Mouse (Mus musculus) erythroblast, embryonic 14.5 days (primary cell): ENCODE results near the gene Selenon. TPM values are rescaled to one million over a fixed set of nuclear protein-coding genes. Genes with fewer than 3 reads are reported as not detected.

ENCODE experiments used
- H3K27me3 ChIP-seq: 2 replicates; pipeline ENCODE4 v1.6.1; 2012; ENCODE audit warnings: inconsistent platforms; ENCODE audit not compliant: control insufficient read depth
- H3K36me3 ChIP-seq: 2 replicates; pipeline ENCODE4 v1.6.1; 2012; ENCODE audit warnings: mild to moderate bottlenecking, inconsistent platforms; ENCODE audit not compliant: control insufficient read depth
- H3K4me1 ChIP-seq: 2 replicates; pipeline ENCODE4 v1.6.1; 2012; ENCODE audit warnings: inconsistent platforms; ENCODE audit not compliant: control insufficient read depth
- H3K4me3 ChIP-seq: replicated peaks from 2 replicates; pipeline ENCODE3; 2012; ENCODE audit warnings: moderate library complexity, mild to moderate bottlenecking, inconsistent platforms
- H3K9me3 ChIP-seq: 2 replicates; pipeline ENCODE4 v1.6.1; 2012; ENCODE audit warnings: low read length, inconsistent platforms, mixed read lengths; ENCODE audit not compliant: control insufficient read depth
- GATA1 ChIP-seq: IDR thresholded peaks from 2 replicates; pipeline ENCODE4 v1.6.1; 2012; ENCODE audit warnings: low read length, inconsistent platforms, mixed read lengths
- TAL1 ChIP-seq: IDR thresholded peaks from 3 replicates; pipeline ENCODE4 v1.6.1; 2012; ENCODE audit warnings: low read length, inconsistent platforms, mixed read lengths
- polyA plus RNA-seq: library from polyadenylated mRNA; stranded (reverse); fragments of >175 nt; gene quantifications from 2 replicates; pipeline ENCODE4 v1.2.3, GENCODE M21; 2012

Gene Selenon
- polyA plus RNA-seq, 1 experiment, result 0.08 TPM

- Histone ChIP-seq H3K4me1 (no peaks in the 10 kb centered on the region), H3K9me3 (peaks cover 14% of the 10 kb centered on the region), H3K27me3 (no peaks in the 10 kb centered on the region), H3K4me3 (no peak overlapping the region), H3K36me3 (peaks cover 3% of the 10 kb centered on the region; the same call in 1 of the 2 replicates)
- TF ChIP-seq TAL1, result no peak
- no peak for TF ChIP-seq GATA1
These were observed 17.2 kb upstream of the Selenon start for GRCm38 (mm10) chr4:134569205-134569604.

DNA sequence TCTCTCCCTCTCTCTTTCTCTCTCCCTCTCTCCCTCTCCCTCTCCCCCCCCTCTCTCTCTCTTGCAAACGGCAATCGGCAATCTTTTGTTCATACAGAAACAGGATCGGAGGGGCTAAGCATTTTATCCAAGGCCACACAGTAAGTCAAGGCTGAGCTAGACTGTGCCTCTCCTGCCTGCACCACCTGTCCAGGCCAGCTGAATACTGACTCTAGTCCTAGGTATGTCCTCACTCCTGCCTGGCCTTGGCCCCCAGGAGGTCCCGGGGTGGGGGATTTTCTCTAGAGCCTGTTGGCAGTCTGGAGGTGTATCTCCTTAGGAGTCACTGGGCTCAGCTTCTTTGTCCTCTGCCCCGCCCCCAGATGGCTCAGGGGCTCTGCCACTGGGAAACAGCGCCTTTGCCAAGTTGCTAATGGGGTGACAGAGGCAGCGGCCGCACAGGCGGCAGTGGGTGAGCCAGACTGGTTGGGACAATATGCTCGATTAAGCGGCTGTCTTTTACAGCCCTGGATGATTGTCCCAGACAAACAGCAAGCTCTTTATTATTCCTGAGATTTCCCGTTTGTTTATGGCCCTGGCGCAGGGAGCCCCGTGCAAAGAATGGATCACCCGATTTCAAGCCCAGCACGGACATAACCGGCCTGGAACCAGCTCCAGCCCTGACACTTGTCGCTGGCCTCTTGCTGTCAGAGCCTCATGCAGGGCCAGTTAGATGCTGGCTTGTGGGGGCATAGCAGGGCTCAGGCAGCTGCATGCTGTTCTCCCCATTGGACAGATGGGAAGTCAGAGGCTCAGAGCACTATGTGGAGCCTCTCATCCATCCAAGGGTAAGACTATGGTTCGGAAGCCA, 15.6 kb upstream of the Selenon start:
- Histone ChIP-seq H3K36me3 (peaks cover 3% of the 10 kb centered on the region; the same call in 1 of the 2 replicates), H3K27me3 (no peaks in the 10 kb centered on the region), H3K9me3 (peaks cover 11% of the 10 kb centered on the region), H3K4me1 (peaks cover 4% of the 10 kb centered on the region; the same call in 1 of the 2 replicates), H3K4me3 (no peak overlapping the region)
- no peak for TF ChIP-seq TAL1
- TF ChIP-seq GATA1, result no peak

- peaks cover 4% of the 10 kb centered on the region; the same call in 1 of the 2 replicates for H3K4me1 ChIP-seq
- H3K27me3 ChIP-seq, result no peaks in the 10 kb centered on the region
- peaks cover 3% of the 10 kb centered on the region; the same call in 1 of the 2 replicates for H3K36me3 ChIP-seq
- H3K4me3 ChIP-seq, result no peak overlapping the region
- H3K9me3 ChIP-seq, result peaks cover 11% of the 10 kb centered on the region
- TF ChIP-seq TAL1, result no peak
- no peak for TF ChIP-seq GATA1
These were observed 12.1 kb upstream of the Selenon start for GRCm38 (mm10) chr4:134564093-134564492.

GRCm38 (mm10) chr4:134563624-134564023, 11.7 kb upstream of the Selenon start:
- Histone ChIP-seq H3K4me1 (peaks cover 4% of the 10 kb centered on the region; the same call in 1 of the 2 replicates), H3K4me3 (no peak overlapping the region), H3K9me3 (peaks cover 11% of the 10 kb centered on the region), H3K27me3 (no peaks in the 10 kb centered on the region), H3K36me3 (peaks cover 3% of the 10 kb centered on the region; the same call in 1 of the 2 replicates)
- no peak for TF ChIP-seq TAL1
- no peak for TF ChIP-seq GATA1

DNA sequence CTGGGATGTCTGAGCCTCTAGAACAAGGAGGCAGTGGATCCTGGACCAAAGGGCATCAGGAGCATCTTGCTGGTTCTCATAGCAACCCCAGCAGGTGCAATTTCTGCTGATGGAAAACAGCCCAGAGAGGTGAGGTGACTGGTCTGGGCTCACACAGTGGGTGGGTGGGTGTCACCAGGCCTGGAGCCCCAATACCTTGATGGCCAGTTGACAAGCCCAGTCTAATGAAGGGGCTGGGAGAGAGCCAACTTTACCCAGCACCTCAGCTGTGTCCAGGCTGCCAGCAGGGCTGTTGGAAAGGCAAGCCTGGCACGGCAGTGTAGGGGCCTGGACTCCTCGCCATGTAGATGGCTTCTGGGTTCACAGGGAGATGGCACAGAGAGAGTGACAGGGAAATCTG, 10.0 kb upstream of the Selenon start:
- peaks cover 3% of the 10 kb centered on the region; the same call in 1 of the 2 replicates for H3K36me3 ChIP-seq
- H3K27me3 ChIP-seq, result no peaks in the 10 kb centered on the region
- H3K4me1 ChIP-seq, result peaks cover 4% of the 10 kb centered on the region; the same call in 1 of the 2 replicates
- no peak for TF ChIP-seq TAL1
- TF ChIP-seq GATA1, result no peak
- H3K9me3 ChIP-seq, result peaks cover 11% of the 10 kb centered on the region
- H3K4me3 ChIP-seq, result no peak overlapping the region

DNA sequence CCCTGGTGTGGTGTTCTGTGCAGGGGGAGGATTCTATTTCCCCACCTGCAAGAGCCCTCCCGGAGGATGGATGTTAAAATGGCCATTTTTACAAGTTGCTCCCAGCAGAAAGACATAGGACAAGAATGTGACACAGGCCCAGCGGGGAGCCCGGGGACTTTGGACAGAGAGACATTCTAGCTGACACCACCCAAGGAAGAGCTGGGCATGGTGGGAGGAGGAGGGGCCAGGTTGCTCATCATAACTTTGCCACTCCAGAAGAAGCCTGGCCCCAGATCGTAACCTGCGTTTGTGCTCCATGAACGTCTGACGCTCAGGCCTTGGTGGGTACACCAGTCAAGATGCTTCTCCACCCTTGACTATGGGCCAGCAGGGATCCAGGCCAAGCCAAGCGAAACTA, 8.7 kb upstream of the Selenon start:
- H3K27me3 ChIP-seq, result no peaks in the 10 kb centered on the region
- peaks cover 10% of the 10 kb centered on the region for H3K9me3 ChIP-seq
- peaks cover 1% of the 10 kb centered on the region; the same call in 1 of the 2 replicates for H3K36me3 ChIP-seq
- no peak overlapping the region for H3K4me3 ChIP-seq
- peaks cover 4% of the 10 kb centered on the region; the same call in 1 of the 2 replicates for H3K4me1 ChIP-seq
- no peak for TF ChIP-seq GATA1

DNA sequence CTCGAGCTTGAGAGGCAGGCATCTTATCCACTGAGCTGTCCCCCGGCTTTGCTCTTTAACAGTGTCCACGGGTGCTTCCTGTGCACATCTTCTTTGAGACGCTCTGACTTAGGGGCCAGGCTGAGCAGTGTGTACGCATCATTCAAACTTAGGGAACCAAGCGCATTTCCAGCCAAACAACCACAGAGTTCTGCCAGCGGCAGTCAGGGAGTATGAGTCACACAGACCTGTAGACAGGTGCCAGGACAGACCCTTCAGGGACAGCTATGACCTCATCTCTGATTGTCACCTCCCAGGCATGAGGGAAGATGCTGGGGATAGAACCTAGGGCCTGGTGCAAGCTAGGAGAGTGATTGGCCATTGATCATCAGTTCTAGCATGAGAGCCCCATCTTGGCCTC, 7.2 kb upstream of the Selenon start:
- no peak for TF ChIP-seq TAL1
- no peak for TF ChIP-seq GATA1
- no peak overlapping the region for H3K4me3 ChIP-seq
- no peaks in the 10 kb centered on the region for H3K36me3 ChIP-seq
- H3K27me3 ChIP-seq, result no peaks in the 10 kb centered on the region
- H3K9me3 ChIP-seq, result no peaks in the 10 kb centered on the region
- peaks cover 4% of the 10 kb centered on the region; the same call in 1 of the 2 replicates for H3K4me1 ChIP-seq

GRCm38 (mm10) chr4:134558570-134559113, 6.7 kb upstream of the Selenon start:
- peaks cover 3% of the 10 kb centered on the region; the same call in 1 of the 2 replicates for H3K4me1 ChIP-seq
- no peak overlapping the region for H3K4me3 ChIP-seq
- H3K27me3 ChIP-seq, result no peaks in the 10 kb centered on the region
- no peak for TF ChIP-seq TAL1
- TF ChIP-seq GATA1, result no peak
- H3K36me3 ChIP-seq, result no peaks in the 10 kb centered on the region
- H3K9me3 ChIP-seq, result no peaks in the 10 kb centered on the region

DNA sequence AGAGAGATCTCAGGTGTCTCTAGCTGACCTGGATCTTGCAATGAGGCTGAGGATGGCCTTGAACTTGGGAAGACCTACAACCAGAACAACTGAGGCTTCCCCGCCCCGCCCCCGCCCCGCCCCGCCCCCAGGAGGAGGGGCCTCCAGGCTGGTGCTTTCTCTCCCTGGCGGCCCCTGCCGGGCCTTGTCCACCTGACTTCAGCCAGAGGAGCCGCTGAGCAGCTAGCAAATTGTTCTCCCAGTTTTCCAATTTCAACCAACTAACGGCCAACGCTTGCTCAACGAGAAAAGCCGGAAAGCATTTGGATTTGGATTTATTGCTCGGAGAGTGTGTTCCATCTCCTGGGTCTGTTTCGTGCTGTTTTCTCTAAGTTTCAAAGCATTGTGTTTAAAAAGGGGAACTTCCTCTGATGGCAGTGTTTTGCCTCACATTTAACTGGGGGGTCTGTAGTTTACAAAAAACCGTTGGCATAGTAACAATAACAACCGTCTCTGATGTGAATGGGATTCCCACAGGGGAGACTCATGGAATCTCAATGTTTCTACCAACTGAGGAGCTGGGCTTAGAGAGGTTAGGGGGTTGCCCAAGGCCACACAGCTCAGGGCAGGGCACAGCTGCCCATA, 5.8 kb upstream of the Selenon start:
- Histone ChIP-seq H3K9me3 (no peaks in the 10 kb centered on the region), H3K4me3 (no peak overlapping the region), H3K4me1 (no peaks in the 10 kb centered on the region), H3K36me3 (no peaks in the 10 kb centered on the region), H3K27me3 (peaks cover 1% of the 10 kb centered on the region)
- no peak for TF ChIP-seq GATA1
- no peak for TF ChIP-seq TAL1
